Mouse (Mus musculus) limb, embryonic 15.5 days (tissue): ENCODE data around the gene Rapgef3. TPM values are rescaled to one million over a fixed set of nuclear protein-coding genes. Genes with fewer than 3 reads are reported as not detected.

ENCODE experiments used
- ATAC-seq: fragments of 200-750 bp; cut with Nextera tagmentation; 2 replicates; pipeline ENCODE4 v1.8.0; 2017; ENCODE audit warnings: low read depth, moderate TSS enrichment; ENCODE audit not compliant: insufficient number of reproducible peaks, low FRiP score, low TSS enrichment
- H3K27ac ChIP-seq: fragments of 300-500 bp; sonication (generic); 2 replicates; pipeline ENCODE4 v1.5.1; 2015; ENCODE audit warnings: moderate library complexity, mild to moderate bottlenecking, inconsistent platforms
- H3K27me3 ChIP-seq: fragments of 300-500 bp; sonication (generic); 2 replicates; pipeline ENCODE4 v1.6.1; 2015; ENCODE audit warnings: inconsistent platforms
- H3K36me3 ChIP-seq: fragments of 300-500 bp; sonication (generic); 2 replicates; pipeline ENCODE4 v1.6.1; 2015; ENCODE audit warnings: inconsistent platforms
- H3K4me1 ChIP-seq: fragments of 300-500 bp; sonication (generic); 2 replicates; pipeline ENCODE4 v1.6.1; 2015; ENCODE audit warnings: inconsistent platforms
- H3K4me2 ChIP-seq: fragments of 300-500 bp; sonication (generic); 2 replicates; pipeline ENCODE4 v1.6.1; 2015; ENCODE audit warnings: mild to moderate bottlenecking, inconsistent platforms
- H3K4me3 ChIP-seq: fragments of 300-500 bp; sonication (generic); 2 replicates; pipeline ENCODE4 v1.5.1; 2015; ENCODE audit warnings: mild to moderate bottlenecking, inconsistent platforms
- H3K9ac ChIP-seq: fragments of 300-500 bp; sonication (generic); 2 replicates; pipeline ENCODE4 v1.6.1; 2015; ENCODE audit warnings: inconsistent platforms
- H3K9me3 ChIP-seq: fragments of 300-500 bp; sonication (generic); 2 replicates; pipeline ENCODE4 v1.6.1; 2016; ENCODE audit warnings: inconsistent platforms
- WGBS: fragments of 180-500 bp; shearing (Covaris S2); methylation state at CpG from one replicate; pipeline ENCODE4 v1.1.7; 2015; 5-methylcytosine and 5-hydroxymethylcytosine counted together
- polyA plus RNA-seq: library from polyadenylated mRNA; unstranded; fragments of >200 nt; fragmentation: Nextera tagmentation; extraction: Ambion mirVana; gene quantifications from 2 replicates; pipeline ENCODE4 v1.2.1, GENCODE M21; 2015

The Rapgef3 gene
- polyA plus RNA-seq, 1 experiment from 2014 or later = 9.8 TPM

- ATAC-seq = no peak
- H3K4me3 ChIP-seq = peak overlapping the region; percentile 18
- peak overlapping the region; percentile 43 for H3K4me2 ChIP-seq
- H3K27me3 ChIP-seq = no peaks in the 10 kb centered on the region
- H3K36me3 ChIP-seq = no peaks in the 10 kb centered on the region
- peak overlapping the region; percentile 84 for H3K27ac ChIP-seq
- WGBS = 4% methylated on average over 24 of the region's 24 CpGs
- H3K9ac ChIP-seq = no peak overlapping the region
- no peaks in the 10 kb centered on the region for H3K9me3 ChIP-seq
- peaks cover 65% of the 10 kb centered on the region for H3K4me1 ChIP-seq
Measured at GRCm38 (mm10) chr15:97781961-97782748, 14.4 kb upstream of the Rapgef3 start.

GRCm38 (mm10) chr15:97780611-97781031, 12.8 kb upstream of the Rapgef3 start:
- no peaks in the 10 kb centered on the region for H3K27me3 ChIP-seq
- no peak for ATAC-seq
- H3K9me3 ChIP-seq = no peaks in the 10 kb centered on the region
- 0 out of 2 replicates have a peak overlapping the region, but pooled peaks have one; percentile 15 for H3K4me2 ChIP-seq
- H3K27ac ChIP-seq = peak overlapping the region; percentile 51
- H3K36me3 ChIP-seq = no peaks in the 10 kb centered on the region
- peaks cover 53% of the 10 kb centered on the region for H3K4me1 ChIP-seq
- no peak overlapping the region for H3K4me3 ChIP-seq
- H3K9ac ChIP-seq = no peak overlapping the region
- WGBS = 14% methylated on average over 12 of the region's 12 CpGs

- 76% methylated on average over 1 of the region's 1 CpGs for WGBS
- Histone ChIP-seq H3K27me3 (no peaks in the 10 kb centered on the region), H3K4me1 (peaks cover 51% of the 10 kb centered on the region), H3K27ac (peak overlapping the region; percentile 51), H3K4me2 (no peak overlapping the region), H3K9ac (no peak overlapping the region), H3K9me3 (no peaks in the 10 kb centered on the region), H3K4me3 (no peak overlapping the region), H3K36me3 (no peaks in the 10 kb centered on the region)
- no peak for ATAC-seq
Measured at GRCm38 (mm10) chr15:97779576-97779975, 11.8 kb upstream of the Rapgef3 start.

- no peak within 1 kb of the TSS for H3K9ac ChIP-seq
- H3K27me3 ChIP-seq = no peaks in the 10 kb centered on the region
- peaks cover 52% of the 10 kb centered on the region for H3K4me1 ChIP-seq
- H3K27ac ChIP-seq = no peak within 1 kb of the TSS
- H3K9me3 ChIP-seq = no peaks in the 10 kb centered on the region
- no peak within 1 kb of the TSS for H3K4me3 ChIP-seq
- H3K36me3 ChIP-seq = no peaks in the 10 kb centered on the region
- WGBS = 67% methylated on average over 8 of the region's 8 CpGs
- H3K4me2 ChIP-seq = no peak within 1 kb of the TSS
- no peak for ATAC-seq
Measured at GRCm38 (mm10) chr15:97778311-97779098, 10.7 kb upstream of the Rapgef3 start, which contains the start of gene Slc48a1. Slc48a1 (plus strand) TSS chr15:97778520.

- 68% methylated on average over 6 of the region's 6 CpGs for WGBS
- H3K36me3 ChIP-seq = no peaks in the 10 kb centered on the region
- H3K4me1 ChIP-seq = peaks cover 55% of the 10 kb centered on the region
- no peak overlapping the region for H3K4me3 ChIP-seq
- H3K27me3 ChIP-seq = no peaks in the 10 kb centered on the region
- H3K4me2 ChIP-seq = no peak overlapping the region
- H3K27ac ChIP-seq = no peak overlapping the region
- no peak overlapping the region for H3K9ac ChIP-seq
- ATAC-seq = no peak
- H3K9me3 ChIP-seq = no peaks in the 10 kb centered on the region
Measured at GRCm38 (mm10) chr15:97776919-97777318, 9.1 kb upstream of the Rapgef3 start.

- Histone ChIP-seq H3K4me1 (peaks cover 52% of the 10 kb centered on the region), H3K27ac (no peak overlapping the region), H3K36me3 (no peaks in the 10 kb centered on the region), H3K4me2 (no peak overlapping the region), H3K9me3 (no peaks in the 10 kb centered on the region), H3K27me3 (no peaks in the 10 kb centered on the region), H3K9ac (no peak overlapping the region), H3K4me3 (no peak overlapping the region)
- 13% methylated on average over 8 of the region's 8 CpGs for WGBS
- ATAC-seq = no peak
Measured at GRCm38 (mm10) chr15:97776514-97776913, 8.7 kb upstream of the Rapgef3 start.

- Histone ChIP-seq H3K4me3 (no peak overlapping the region), H3K4me1 (peaks cover 39% of the 10 kb centered on the region), H3K4me2 (no peak overlapping the region), H3K27me3 (no peaks in the 10 kb centered on the region), H3K9ac (no peak overlapping the region), H3K9me3 (no peaks in the 10 kb centered on the region), H3K36me3 (no peaks in the 10 kb centered on the region), H3K27ac (peak overlapping the region; percentile 75)
- 60% methylated on average over 5 of the region's 5 CpGs for WGBS
- ATAC-seq = 0 out of 2 replicates have a peak, but pooled peaks have one; percentile 21
Measured at GRCm38 (mm10) chr15:97773961-97774370, 6.2 kb upstream of the Rapgef3 start.

GRCm38 (mm10) chr15:97773108-97773507, 5.3 kb upstream of the Rapgef3 start:
- H3K9me3 ChIP-seq = no peaks in the 10 kb centered on the region
- no peaks in the 10 kb centered on the region for H3K36me3 ChIP-seq
- H3K4me1 ChIP-seq = peaks cover 42% of the 10 kb centered on the region
- peak overlapping the region; percentile 75 for H3K27ac ChIP-seq
- no peak overlapping the region for H3K4me3 ChIP-seq
- WGBS = 20% methylated on average over 5 of the region's 5 CpGs
- 0 out of 2 replicates have a peak, but pooled peaks have one; percentile 41 for ATAC-seq
- H3K27me3 ChIP-seq = no peaks in the 10 kb centered on the region
- no peak overlapping the region for H3K9ac ChIP-seq
- H3K4me2 ChIP-seq = peak overlapping the region; percentile 5; the same call in 1 of the 2 replicates

- Histone ChIP-seq H3K36me3 (no peaks in the 10 kb centered on the region), H3K4me1 (peaks cover 68% of the 10 kb centered on the region), H3K9me3 (no peaks in the 10 kb centered on the region), H3K27me3 (0 out of 2 replicates have a peak, but pooled peaks cover 5% of the 10 kb centered on the region), H3K27ac (no peak overlapping the region), H3K9ac (no peak overlapping the region), H3K4me3 (no peak overlapping the region), H3K4me2 (no peak overlapping the region)
- 91% methylated on average over 8 of the region's 8 CpGs for WGBS
- ATAC-seq = no peak
Measured at GRCm38 (mm10) chr15:97770280-97770679, 2.5 kb upstream of the Rapgef3 start.

- 2% methylated on average over 18 of the region's 18 CpGs for WGBS
Measured at GRCm38 (mm10) chr15:97768192-97768591, 420 bp upstream of the Rapgef3 start.

GRCm38 (mm10) chr15:97766594-97767279, 1.0 kb downstream of the Rapgef3 start:
- ATAC-seq = no peak

More at GRCm38 (mm10) chr15:97768192-97768591, 420 bp upstream of the Rapgef3 start:
- Histone ChIP-seq H3K9me3 (no peaks in the 10 kb centered on the region), H3K36me3 (no peaks in the 10 kb centered on the region), H3K4me3 (peak overlapping the region; percentile 52), H3K9ac (peak overlapping the region; percentile 39), H3K27me3 (0 out of 2 replicates have a peak, but pooled peaks cover 5% of the 10 kb centered on the region), H3K27ac (peak overlapping the region; percentile 78), H3K4me1 (peaks cover 60% of the 10 kb centered on the region), H3K4me2 (peak overlapping the region; percentile 73)
- no peak for ATAC-seq

More at GRCm38 (mm10) chr15:97766594-97767279, 1.0 kb downstream of the Rapgef3 start:
- H3K36me3 ChIP-seq = no peaks in the 10 kb centered on the region
- H3K4me3 ChIP-seq = peak overlapping the region; percentile 52
- H3K4me1 ChIP-seq = peaks cover 53% of the 10 kb centered on the region
- H3K27ac ChIP-seq = peak overlapping the region; percentile 78
- H3K9ac ChIP-seq = peak overlapping the region; percentile 39; the same call in 1 of the 2 replicates
- WGBS = 14% methylated on average over 23 of the region's 23 CpGs
- 0 out of 2 replicates have a peak, but pooled peaks cover 5% of the 10 kb centered on the region for H3K27me3 ChIP-seq
- peak overlapping the region; percentile 73 for H3K4me2 ChIP-seq
- no peaks in the 10 kb centered on the region for H3K9me3 ChIP-seq
